ENCODE assay signal across 11 mouse cellular contexts in the genomic region with DNA sequence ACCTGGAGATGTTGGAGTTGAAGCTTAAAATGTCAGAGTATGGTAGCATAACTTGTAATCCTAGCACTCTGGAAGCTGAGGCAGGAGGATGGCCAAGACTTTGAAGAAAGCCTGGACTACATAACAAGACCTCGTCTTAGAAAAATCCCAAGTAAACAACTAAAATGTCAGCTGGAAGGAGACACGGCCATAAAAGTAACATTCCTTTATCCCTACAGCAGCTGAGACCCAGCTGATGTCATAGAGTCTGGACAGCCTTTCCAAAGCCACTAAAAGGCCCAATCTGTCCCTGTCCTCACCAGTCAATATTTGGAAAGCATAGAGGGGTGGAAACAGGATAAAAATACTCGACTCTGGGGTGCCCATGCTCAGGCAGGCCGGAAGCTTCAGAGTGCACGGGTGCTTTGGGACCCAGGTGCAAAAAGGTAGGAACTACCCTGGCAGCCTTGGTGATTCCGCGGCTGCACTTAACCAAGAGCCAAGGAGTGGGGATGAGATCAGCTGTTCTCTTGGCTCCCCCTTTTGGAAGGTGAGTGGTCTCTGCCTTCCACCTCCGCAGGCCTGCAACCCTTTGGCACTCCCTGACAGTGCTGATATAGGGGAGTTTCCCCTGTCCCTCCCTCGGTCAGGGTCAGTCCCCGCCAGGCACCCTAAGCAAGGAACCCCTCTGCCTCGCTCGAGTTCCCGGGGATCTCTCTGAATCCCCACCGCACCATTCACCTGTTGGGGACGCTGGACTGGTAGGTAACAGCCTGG. TPM values are rescaled to one million over a fixed set of nuclear protein-coding genes. Genes with fewer than 3 reads are reported as not detected.
A peak's percentile ranks its signal among the peaks of the same experiment; 100 is the strongest.
DNase-seq lines count a peak whose midpoint lies in the region; ATAC-seq and TF ChIP-seq lines count a peak whose summit lies in the region.
"Had no signal": no experiment of that assay in that cellular context is flagged by ENCODE, and none has a peak within 500 bp of the region (broad histone marks: within the 10 kb centered on the region; RNA-seq: fewer than 3 reads in every experiment).

No protein-coding gene starts in this region.

- ATAC-seq in hindbrain, embryonic 14.5 days (ENCODE audit: low FRiP score), result no peak
- ATAC-seq in limb, embryonic 13.5 days (ENCODE audit: low FRiP score, low read depth), result no peak

- peak overlapping the region; percentile 46; the same call in 1 of the 2 replicates for H3K4me3 ChIP-seq in hindbrain, embryonic 10.5 days
- no peak overlapping the region for H3K4me3 ChIP-seq in hindbrain, embryonic 14.5 days (replicated peaks; ENCODE audit: low read length)
- peak overlapping the region; percentile 92; the same call in 1 of the 2 replicates for H3K4me3 ChIP-seq in spleen, adult 2 months (ENCODE audit: extremely low read depth, insufficient read depth, insufficient read length)
- H3K4me3 ChIP-seq in limb, embryonic 13.5 days, result peak overlapping the region; percentile 43; the same call in 1 of the 2 replicates

- peaks cover 73% of the 10 kb centered on the region for H3K27me3 ChIP-seq in hindbrain, embryonic 10.5 days (ENCODE audit: insufficient read depth, poor library complexity, severe bottlenecking)
- peaks cover 45% of the 10 kb centered on the region for H3K27me3 ChIP-seq in hindbrain, embryonic 14.5 days (ENCODE audit: control insufficient read depth, insufficient read depth, low read length)
- no peaks in the 10 kb centered on the region for H3K27me3 ChIP-seq in spleen, adult 2 months (ENCODE audit: control insufficient read depth, insufficient read depth, low read length)
- peaks cover 60% of the 10 kb centered on the region for H3K27me3 ChIP-seq in limb, embryonic 13.5 days

- H3K9me3 ChIP-seq in hindbrain, embryonic 10.5 days, result no peaks in the 10 kb centered on the region
- H3K9me3 ChIP-seq in hindbrain, embryonic 14.5 days (ENCODE audit: control insufficient read depth, low read length), result no peaks in the 10 kb centered on the region
- H3K9me3 ChIP-seq in limb, embryonic 13.5 days, result no peaks in the 10 kb centered on the region
- H3K9me3 ChIP-seq: forebrain, embryonic 12.5 days had no signal

- no peak overlapping the region for H3K4me2 ChIP-seq in hindbrain, embryonic 14.5 days (replicated peaks)
- H3K4me2 ChIP-seq in limb, embryonic 13.5 days (replicated peaks), result peak overlapping the region; percentile 67; the same call in 1 of the 2 replicates

- H3K36me3 ChIP-seq in hindbrain, embryonic 10.5 days, result no peaks in the 10 kb centered on the region
- no peaks in the 10 kb centered on the region for H3K36me3 ChIP-seq in hindbrain, embryonic 14.5 days (replicated peaks; ENCODE audit: control insufficient read depth, insufficient read depth)
- H3K36me3 ChIP-seq in spleen, adult 2 months (ENCODE audit: control insufficient read depth, insufficient read depth, low read length), result peaks cover under 1% of the 10 kb centered on the region; the same call in 1 of the 2 replicates
- no peaks in the 10 kb centered on the region for H3K36me3 ChIP-seq in limb, embryonic 13.5 days
- H3K36me3 ChIP-seq: forebrain, embryonic 12.5 days had no signal

- no peak overlapping the region for H3K9ac ChIP-seq in hindbrain, embryonic 14.5 days
- no peak overlapping the region for H3K9ac ChIP-seq in limb, embryonic 13.5 days
- H3K9ac ChIP-seq: forebrain, embryonic 12.5 days had no signal

- DNase-seq in hindbrain, embryonic 10.5 days (ENCODE audit: low spot score), result no peak
- no peak for DNase-seq in hindbrain, embryonic 14.5 days (ENCODE audit: low spot score)
- DNase-seq in spleen, adult 2 months (ENCODE audit: low read depth in 1 of 2, low spot score in 2 of 2), result no peak
- no peak for DNase-seq in spleen, adult 12 weeks (ENCODE audit: low spot score)
- DNase-seq in thymus, postnatal 36 days, result peak; percentile 35 to 46
- no peak for DNase-seq in neural tube, embryonic 10.5 days (ENCODE audit: extremely low spot score, low spot score)
- no peak for DNase-seq in embryo, embryonic 10.5 days (ENCODE audit: low spot score)
- DNase-seq: adrenal gland, adult 8-10 months; cerebellum, adult 9-10 months had no signal

- TF ChIP-seq CTCF in spleen, adult 2 months (IDR thresholded peaks at IDR 0.05; ENCODE audit: extremely low read depth, insufficient read depth, insufficient read length, insufficient replicate concordance), result no peak

- no peak for TF ChIP-seq POLR2A in spleen, adult 2 months (IDR thresholded peaks at IDR 0.05; ENCODE audit: low read depth, low read length)

- no peak overlapping the region for H3K27ac ChIP-seq in hindbrain, embryonic 10.5 days
- H3K27ac ChIP-seq in hindbrain, embryonic 14.5 days, result no peak overlapping the region
- H3K27ac ChIP-seq in spleen, adult 2 months (ENCODE audit: insufficient read depth, low read length), result 0 out of 2 replicates have a peak overlapping the region, but pooled peaks have one; percentile 72
- H3K27ac ChIP-seq in limb, embryonic 13.5 days, result no peak overlapping the region
- H3K27ac ChIP-seq: forebrain, embryonic 12.5 days had no signal

- H3K4me1 ChIP-seq in hindbrain, embryonic 10.5 days (replicated peaks), result peaks cover 16% of the 10 kb centered on the region
- no peaks in the 10 kb centered on the region for H3K4me1 ChIP-seq in hindbrain, embryonic 14.5 days (replicated peaks; ENCODE audit: control insufficient read depth, insufficient read depth, low read length)
- peaks cover 44% of the 10 kb centered on the region for H3K4me1 ChIP-seq in spleen, adult 2 months (ENCODE audit: control insufficient read depth, insufficient read depth, insufficient read length)
- H3K4me1 ChIP-seq in limb, embryonic 13.5 days, result peaks cover 16% of the 10 kb centered on the region

- 16% methylated on average over 15 of the region's 15 CpGs for WGBS in hindbrain, embryonic 10.5 days
- 19% methylated on average over 15 of the region's 15 CpGs for whole genome bisulfite sequencing in hindbrain, embryonic 14.5 days
- WGBS in spleen, adult 2 months, result 30% methylated on average over 15 of the region's 15 CpGs
- WGBS in limb, embryonic 13.5 days, result 8% methylated on average over 15 of the region's 15 CpGs

RNA-seq across cellular contexts. Expression of a gene that starts 0.9 kb away (rescaled TPM):
- polyA plus RNA-seq in hindbrain, embryonic 10.5 days (2016; fragmentation: Nextera tagmentation; extraction: Ambion mirVana), result 1.4 and 1.6 TPM in 2 replicates
- polyA plus RNA-seq in hindbrain, embryonic 14.5 days (2014; fragmentation: Nextera tagmentation; extraction: Ambion mirVana), result 2.0 TPM in 2 replicates
- 293 and 323 TPM in 2 replicates for polyA plus RNA-seq in spleen, adult 2 months (2012; rRNA removed)
- 0.96 and 1.3 TPM in 2 replicates for polyA plus RNA-seq in limb, embryonic 13.5 days (2015; fragmentation: Nextera tagmentation; extraction: Ambion mirVana)

RNA-seq across cellular contexts. Expression of a gene that starts 38.8 kb away (rescaled TPM):
- 0.83 and 1.8 TPM in 2 replicates for polyA plus RNA-seq in hindbrain, embryonic 10.5 days (2016; fragmentation: Nextera tagmentation; extraction: Ambion mirVana)
- 0.46 and 0.48 TPM in 2 replicates for polyA plus RNA-seq in hindbrain, embryonic 14.5 days (2014; fragmentation: Nextera tagmentation; extraction: Ambion mirVana)
- polyA plus RNA-seq in spleen, adult 2 months (2012; rRNA removed), result 14.3 and 16.3 TPM in 2 replicates
- polyA plus RNA-seq in limb, embryonic 13.5 days (2015; fragmentation: Nextera tagmentation; extraction: Ambion mirVana), result 0.84 and 1.0 TPM in 2 replicates

RNA-seq across cellular contexts. Expression of a gene that starts 58.7 kb away (rescaled TPM):
- 5.8 and 6.6 TPM in 2 replicates for polyA plus RNA-seq in hindbrain, embryonic 10.5 days (2016; fragmentation: Nextera tagmentation; extraction: Ambion mirVana)
- 13.9 and 18.1 TPM in 2 replicates for polyA plus RNA-seq in hindbrain, embryonic 14.5 days (2014; fragmentation: Nextera tagmentation; extraction: Ambion mirVana)
- 2.2 and 2.4 TPM in 2 replicates for polyA plus RNA-seq in spleen, adult 2 months (2012; rRNA removed)
- 11.3 and 12.7 TPM in 2 replicates for polyA plus RNA-seq in limb, embryonic 13.5 days (2015; fragmentation: Nextera tagmentation; extraction: Ambion mirVana)

Comparison
In these comparisons a context has a peak if more than half of its experiments do, and no peak if none do; other contexts are left out.
1. DNase-seq: peak in thymus, postnatal 36 days (2 of 2); none in hindbrain, embryonic 10.5 days (single experiment), hindbrain, embryonic 14.5 days (single experiment), spleen, adult 2 months (0 of 2), spleen, adult 12 weeks (single experiment), neural tube, embryonic 10.5 days (single experiment) and embryo, embryonic 10.5 days (single experiment).
2. RNA of a gene that starts 0.9 kb away (polyA plus RNA-seq): 293 to 323 TPM in spleen, adult 2 months; 2.0 TPM in hindbrain, embryonic 14.5 days, 1.4 to 1.6 TPM in hindbrain, embryonic 10.5 days and 0.96 to 1.3 TPM in limb, embryonic 13.5 days; every median in the first group is over 10 times any median in the second.